Mouse (Mus musculus): ENCODE data around the gene Nol10.
"Not testable (repeated sequence)": the region's sequence is repeated elsewhere in the genome, so short reads cannot be mapped to it uniquely, and the experiment has no call there.

Nol10 gene

DNA sequence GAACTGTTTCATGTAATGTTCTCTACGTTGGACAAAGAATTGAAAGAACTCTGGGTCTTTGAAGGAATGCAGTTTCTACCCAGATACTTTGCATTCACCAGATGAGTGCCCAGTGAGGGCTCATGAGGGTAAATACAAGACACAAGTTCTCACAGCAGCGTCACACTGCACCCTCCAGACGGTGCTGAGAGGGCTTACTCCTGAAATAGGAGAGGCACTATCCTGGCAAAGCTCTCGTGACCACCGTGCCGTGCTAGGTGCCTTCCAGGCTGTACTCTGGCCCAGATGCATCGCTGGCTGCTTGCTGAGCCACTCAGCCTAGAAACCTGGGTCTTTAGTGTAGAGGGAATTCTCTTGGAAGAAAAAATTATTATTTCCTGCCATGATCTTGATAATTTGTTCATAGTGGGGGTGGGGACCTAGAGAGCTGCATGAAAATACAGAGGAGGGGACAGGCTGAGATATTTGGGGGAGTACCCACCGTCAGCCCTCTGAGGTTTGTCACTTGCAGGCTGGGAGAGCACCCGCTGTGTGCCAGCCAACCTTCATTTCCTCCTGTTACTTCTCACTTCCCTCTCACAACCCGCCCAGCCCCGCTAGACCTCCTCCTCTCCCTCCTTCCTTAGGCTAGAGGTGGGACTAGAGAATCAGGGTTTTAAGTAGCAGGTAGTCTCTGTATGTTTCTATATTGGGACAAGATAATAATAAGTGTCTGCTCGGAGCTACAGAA, 63.7 kb downstream of the Nol10 start:
- peak in 1 of 2 experiments; percentile 11 for DNase-seq

DNA sequence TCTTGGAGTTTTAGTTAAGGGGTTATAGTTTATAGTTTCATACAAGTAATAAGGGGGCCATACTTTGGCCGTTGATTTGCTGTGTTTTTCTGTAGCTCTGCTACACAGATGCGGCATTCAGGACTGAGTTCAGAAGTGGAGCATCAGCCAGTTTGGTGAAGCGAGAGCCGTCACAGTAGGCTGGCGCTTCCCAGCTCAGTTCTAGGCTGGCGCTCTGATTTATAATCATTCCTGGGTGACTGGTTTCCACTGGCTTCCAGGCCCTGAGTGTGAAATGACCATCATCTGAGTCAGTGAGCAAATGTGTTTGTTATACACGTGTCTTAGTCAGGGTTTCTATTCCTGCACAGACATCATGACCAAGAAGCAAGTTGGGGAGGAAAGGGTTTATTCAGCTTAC, 66.5 kb downstream of the Nol10 start:
- no peak for DNase-seq

DNA sequence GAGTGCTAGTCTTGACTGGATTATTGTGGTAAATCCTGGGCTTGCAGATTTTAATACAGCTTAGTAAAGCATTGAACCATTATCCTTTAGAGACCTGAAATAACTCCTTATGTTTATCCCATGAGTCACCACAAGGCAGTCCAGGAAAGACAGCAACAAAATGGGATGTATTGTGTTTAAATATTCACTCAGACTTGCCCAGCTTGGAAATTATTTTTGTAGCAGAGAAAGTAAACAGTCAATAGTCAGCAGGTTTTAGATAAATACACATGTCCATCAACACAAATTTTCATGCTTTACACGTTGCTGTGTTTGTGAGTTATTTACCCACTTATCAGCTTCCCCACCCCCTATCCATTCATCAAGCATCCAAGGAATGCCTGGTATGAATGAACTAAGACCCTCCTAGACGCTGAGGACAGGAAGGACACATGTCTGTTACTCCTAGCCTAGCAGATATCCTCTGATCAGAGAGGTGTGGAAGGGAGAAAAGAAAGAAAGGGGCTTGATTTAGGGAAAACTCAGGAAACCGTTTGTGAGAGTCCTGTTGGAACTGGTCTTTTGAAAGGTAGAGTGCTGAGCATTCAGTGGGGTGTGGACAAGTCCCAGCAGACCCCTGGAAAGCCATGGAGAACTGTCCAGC, 72.0 kb downstream of the Nol10 start:
- DNase-seq, result no peak

DNA sequence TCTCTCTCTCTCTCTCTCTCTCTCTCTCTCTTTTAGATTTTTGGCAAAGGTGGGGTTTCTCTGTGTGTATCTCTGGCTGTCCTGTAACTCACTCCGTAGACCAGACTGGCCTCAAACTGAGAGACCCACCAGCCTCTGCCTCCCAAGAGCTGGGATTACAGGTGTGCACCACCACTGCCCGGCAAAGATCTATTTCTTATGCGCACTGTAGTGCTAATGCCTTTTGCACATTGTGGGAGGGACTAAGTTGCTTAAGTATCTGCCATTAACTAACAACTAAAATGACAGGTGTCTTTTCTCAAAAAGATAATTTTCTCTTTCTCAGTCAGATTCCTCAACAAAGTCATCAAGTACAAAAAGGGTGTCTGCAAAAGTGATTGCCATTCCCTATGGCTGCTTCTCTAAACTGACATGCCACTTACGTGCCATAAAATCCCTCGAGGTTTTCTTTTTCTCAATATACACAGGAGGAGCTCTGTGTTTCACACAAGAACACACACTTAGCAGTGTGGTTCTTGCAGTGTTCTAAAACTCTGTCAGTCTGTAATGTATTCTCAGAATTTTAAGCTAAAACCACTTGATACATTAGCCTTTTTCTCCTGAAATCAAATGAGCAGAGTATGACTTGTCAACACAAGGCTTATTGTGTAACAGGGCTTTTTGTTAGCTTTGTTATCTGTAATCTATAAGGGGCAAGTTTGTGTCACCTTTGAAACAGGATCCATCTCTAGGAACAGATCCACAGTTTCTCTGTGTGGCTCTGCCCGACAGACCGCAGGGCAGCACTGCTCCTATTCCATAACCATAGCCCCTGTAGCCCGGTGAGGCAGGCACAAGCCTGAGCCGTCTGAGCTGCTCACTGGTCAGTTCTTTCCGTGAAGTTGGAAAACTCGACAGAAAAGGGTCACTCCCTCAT, 77.3 kb downstream of the Nol10 start:
- DNase-seq, result no peak

DNA sequence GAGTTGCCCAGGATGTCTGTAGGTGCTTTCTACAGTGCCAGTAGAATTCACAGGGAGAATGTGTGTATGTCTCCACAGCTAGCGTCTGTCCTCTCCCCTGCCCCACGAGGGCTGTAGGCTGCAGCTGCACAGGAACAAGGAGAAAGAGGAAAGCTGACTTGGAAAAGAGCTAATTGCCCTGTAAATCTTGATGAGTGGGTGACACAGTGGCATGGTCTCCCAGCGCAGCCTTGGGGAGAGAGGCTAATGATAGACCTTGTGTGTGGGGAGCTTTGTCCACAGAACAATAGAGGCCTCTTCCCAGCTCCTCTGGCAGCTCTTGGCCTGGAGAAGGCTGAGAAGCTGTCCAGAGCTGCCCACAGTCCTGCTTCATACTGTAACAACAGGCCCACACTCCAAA, 78.5 kb downstream of the Nol10 start:
- no peak for DNase-seq

DNA sequence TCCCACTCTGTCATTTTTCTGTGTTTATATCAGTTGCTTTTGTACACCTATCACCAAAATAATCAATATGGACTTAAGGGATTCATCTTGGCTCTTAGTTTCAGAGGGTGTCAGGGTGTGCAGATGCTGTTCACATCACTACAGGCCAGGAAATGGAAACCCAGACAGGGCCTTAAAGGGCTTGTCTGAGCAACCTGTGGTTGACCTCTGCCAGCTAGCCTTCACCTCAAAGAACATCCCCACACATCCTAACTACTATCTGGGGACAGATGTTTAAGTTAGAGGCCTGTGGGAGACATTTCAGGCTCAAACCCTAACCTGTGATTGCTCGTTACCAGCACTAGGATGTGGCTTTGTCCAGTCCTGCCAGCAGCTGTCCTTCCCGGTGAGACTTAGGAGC, 82.3 kb downstream of the Nol10 start:
- no peak for DNase-seq

DNA sequence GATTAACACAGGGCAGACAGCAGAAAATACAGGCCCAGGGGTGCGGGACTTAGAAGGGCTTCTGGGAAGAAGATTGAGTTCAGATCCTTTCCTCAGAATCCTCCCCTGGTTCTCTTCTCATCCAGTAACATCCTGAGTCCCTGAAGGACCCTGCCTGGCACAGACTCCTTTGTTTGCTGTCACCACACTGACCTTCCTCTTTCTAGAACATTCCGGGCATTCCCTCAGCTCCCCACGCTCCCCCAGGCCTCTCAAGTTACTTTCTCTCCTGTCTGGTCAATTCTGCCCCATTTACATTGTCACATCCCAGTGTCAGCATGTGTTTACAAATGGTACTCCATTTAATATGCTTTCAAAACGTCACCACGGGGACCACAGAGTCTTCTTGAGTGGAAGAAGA, 82.9 kb downstream of the Nol10 start:
- peak in 1 of 2 experiments; percentile 37 for DNase-seq

DNA sequence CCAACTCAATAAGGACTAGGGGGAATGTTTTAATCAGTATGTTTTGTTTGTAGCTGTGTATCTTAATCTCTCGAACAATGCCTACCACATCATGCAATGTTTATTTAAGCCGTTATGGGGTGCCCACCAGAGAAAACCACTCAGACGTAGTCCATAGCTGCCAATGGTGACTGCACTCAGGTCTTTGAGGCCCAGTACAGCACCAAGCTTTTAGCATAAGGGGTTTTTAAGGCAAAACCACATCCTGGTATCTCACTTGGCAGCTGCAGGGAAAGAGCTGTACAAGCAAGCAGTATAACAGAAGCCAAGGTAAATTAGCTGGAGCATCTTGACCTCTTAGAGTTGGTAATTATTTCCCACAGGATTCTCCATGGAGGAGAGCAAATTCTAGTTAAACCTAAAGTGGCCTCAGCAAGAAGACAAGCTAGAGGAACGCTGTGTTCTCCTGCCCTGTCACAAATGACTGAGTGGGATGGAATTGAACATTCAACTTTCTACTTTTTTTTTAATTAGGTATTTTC, 83.6 kb downstream of the Nol10 start:
- DNase-seq, result no peak

DNA sequence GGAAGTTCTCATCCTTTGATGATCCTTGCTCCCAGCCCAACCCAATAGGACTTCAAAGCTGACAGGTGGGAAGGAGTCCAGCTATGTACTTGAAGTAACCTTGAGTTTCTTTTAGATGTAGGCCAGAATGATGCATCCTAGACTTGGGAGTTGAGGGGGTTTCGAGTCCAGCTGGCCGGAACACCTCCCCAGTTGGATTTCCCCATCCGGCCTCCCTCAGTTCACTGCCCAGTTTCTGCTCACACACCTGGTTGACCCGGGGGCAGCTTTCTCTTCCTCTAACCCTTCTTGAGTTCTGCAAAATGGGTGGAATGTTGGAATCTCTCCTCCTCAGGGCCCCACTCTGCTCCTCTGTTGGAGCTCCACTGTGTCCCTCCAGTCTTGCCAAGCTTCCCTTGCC, 85.5 kb downstream of the Nol10 start:
- no peak for DNase-seq

DNA sequence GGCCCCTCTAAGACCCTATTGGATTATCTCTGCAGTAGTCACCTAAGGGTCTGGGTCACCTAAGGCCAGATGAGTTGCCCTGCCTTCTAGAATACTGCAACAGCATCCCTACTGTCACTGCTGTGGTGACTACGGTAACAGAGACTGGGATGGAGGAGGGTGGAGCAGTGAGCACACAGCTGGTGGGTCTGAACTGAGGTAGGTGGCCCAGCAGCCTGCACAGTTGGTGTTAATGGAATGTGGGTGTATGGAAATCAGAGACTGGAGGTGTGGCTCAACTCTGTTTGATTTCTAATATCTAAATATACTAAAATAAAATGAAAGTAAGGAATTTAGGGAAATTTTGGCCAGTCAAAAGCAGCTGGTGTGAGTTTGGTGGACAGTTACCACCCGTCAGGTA, 88.2 kb downstream of the Nol10 start:
- DNase-seq, result no peak

DNA sequence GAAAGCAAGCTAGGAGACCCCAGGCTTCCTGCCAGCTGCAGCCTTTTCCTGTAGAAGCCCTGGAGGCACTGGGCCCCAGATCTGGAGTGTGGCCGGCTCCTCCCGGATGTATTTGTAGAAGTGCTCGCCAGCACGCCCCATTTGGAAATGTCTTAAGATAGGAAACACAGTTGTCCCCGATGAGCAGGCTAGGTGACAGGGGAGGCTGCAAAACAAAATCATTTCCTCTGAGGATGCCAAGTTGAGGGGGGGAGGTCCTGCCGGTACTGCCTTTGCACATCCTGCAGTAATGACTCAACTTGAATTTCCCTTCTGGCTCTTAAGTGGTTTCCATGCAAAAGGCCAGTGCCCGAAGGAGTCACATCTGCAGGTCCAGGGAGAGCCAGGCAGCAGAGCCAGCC, 92.0 kb downstream of the Nol10 start:
- DNase-seq, result peak; percentile 60 to 80

DNA sequence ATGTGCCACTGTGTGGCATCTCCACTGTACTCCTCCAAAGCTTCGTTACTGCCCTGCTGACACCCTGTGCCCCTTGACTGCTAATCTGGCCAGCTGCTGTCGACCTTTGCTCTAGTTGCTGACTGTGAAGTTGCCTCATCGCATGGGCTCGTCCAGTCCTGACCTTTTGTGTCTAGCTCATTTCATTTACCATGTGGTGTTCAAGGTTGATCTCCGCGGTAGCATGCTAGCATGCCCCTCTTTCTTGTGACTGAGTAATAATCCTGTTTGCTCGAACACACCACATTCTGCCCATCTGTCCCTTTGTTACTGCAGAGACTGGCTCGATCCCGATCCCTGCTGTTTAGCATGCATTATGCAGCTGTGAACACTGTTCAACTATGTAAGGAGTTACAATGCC, 93.2 kb downstream of the Nol10 start:
- no peak for DNase-seq

DNA sequence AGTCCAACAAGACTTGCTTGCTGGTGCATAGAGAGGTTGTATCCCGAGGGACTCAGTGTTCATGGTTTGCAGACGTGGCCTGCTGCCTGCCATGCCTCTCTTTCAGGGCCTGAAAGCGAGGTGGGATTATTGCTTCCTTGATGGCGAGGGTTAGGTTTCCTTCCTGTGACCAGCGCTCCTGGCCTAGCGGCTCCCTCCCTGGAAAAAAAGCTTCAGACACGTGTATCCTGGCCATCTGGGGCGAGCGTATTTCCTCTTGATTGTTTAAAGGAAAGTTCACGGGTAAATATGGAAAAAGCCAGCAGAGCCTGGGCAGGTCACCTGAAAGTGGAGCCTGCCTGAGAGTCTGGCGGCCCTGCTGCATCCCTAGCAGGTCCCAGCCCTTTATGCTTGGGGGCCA, 96.1 kb downstream of the Nol10 start:
- DNase-seq, result peak; percentile 53 to 64

DNA sequence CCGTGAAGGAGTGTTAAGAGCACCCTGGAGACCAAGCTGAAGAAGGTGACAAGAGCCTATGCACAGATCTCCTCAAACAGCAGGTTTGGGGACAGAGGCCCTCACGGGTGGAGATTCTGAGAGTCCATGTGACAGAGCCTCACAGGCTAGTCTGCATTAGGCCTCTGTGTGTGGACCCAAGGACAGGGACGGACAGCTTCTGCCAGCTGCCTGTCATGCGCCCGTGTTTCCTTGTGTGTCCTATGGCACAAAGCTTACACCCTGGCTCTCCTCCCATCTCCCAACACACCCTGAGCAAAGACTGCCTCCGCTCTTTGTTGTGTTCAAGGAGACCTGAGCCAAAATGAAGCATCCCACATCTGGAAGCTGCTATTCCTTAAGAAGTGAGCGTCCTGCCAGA, 97.0 kb downstream of the Nol10 start:
- DNase-seq, result no peak

DNA sequence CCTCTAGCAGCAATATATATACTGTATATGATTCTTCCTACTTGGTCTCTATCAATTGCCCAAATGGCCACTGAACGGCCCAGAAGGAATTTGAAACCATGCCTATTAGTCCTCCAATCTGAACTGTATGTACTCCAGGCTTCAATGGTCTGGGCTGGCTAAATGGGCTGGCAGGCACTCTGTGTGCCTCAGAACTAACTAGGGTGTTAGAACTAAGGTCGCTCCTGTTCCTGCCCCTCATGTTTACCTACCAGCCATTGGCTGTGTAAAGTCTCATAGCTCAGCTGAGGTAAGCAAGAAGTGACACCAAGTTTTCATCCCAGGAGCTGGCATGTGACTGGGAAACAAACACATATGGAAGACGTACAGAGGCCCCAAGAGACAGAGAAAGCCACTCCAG, 100.5 kb downstream of the Nol10 start:
- DNase-seq, result no peak

DNA sequence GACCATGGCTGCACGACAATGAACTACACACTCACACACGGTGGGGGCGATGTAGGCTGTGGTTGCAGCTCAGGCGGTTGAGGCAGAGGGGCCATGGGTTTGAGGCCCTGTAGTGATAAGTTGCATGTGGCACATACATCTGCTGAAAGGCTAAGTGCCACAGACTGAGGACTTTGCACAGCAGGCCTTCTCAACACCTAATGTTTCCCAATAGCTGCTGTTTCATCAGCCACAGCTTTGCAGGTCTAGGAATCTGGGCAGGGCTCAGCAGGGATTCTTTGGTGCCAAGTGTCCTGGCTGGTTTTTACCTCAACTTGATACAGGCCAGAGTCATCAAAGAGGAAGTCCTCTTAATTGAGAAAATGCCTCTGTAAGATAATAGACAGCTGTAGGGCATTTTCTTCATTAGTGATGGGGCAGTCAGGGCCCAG, 101.4 kb downstream of the Nol10 start:
- DNase-seq, result no peak

DNA sequence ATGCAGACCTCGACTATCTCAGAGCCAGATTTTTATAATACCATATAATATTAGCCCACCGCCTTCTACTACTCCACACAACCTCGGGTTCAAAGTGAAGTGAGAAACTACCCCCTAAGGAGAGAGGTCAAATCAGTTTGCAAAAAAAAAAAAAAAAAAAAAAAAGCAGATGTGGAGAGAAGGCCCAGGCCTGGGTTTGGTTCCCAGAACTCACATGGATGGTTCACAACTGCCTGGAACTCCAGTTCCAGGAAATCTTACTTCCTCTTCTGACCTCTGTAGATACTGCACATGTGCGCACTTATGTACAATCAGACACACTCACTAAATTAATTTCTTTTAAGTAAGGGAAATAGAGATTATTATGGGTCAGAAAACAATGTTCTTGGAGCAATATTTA, 102.2 kb downstream of the Nol10 start:
- no peak for DNase-seq

DNA sequence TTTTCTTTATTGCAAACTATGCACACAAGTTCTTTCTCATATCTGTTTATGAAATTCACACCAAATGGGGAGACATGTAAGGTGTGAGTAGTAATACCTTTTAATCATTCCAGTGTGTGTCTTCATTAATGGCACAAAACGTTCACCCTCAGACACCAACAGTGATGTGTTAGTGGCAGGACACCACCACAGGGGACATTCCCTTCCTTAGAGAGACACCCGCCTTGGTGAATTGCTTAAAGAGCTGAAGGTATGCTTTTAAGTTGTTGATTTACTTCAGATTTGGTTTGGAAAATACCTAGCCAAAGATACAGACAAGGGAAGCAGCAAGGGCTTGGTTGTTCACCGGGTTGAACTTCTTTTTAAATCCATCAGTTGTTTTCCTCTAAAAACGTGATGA, 102.7 kb downstream of the Nol10 start:
- DNase-seq, result no peak

DNA sequence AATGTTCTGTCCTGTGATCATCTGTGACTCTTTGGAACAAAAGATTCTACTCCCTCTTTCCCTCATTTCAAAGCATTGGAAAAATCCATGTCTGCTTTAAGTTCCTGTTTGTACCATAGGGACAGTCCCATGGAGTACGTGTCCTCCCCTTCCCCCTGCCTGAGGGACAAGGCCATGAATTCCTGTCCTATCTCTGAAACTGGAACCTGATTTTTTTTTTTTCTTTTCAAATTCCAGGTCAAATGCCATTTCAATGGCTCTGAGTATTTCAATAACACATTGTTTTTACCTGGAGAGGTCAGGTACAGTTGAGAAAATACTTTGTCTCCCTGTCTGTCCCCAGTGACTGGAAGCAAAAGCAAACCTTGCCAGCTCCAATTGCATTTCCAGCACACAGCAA, 104.0 kb downstream of the Nol10 start:
- DNase-seq, result no peak

DNA sequence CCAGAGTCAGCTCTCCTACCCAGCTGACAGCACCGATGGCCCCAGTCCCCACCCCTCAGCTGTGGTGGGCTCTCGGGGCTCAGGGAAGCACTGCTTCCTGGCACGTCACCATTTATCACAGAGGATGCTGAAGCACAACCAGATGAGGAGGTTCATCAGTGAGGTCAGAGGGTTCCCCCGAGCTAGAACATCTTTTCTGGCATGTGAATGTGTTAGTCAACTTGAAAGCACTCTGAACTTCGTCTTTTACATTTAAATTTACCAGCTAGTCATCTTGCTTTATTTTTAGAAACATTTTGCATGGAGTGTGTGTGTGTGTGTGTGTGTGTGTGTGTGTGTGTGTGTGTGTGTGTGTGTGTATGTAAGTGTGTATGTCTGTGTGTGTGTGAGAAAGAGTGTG, 105.7 kb downstream of the Nol10 start:
- no peak for DNase-seq

DNA sequence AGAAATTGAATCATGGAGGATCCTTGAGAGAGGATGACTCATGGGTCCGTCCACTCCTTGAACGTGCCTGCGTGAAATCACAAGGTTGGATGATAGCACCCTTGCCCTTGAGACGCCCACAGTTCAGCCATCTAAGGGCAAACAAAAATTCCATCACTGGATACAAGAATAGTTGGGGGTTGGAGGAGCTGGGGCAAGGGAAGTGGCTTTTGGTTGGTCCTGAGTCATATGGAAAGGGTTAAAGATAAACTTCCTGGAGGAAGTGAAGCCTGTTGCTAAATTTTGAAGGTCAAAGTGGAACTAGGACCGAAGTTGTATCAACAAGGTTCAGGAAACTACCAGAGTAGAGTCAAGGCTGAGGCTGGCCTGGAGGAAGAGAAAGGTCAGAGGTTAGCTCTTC, 106.8 kb downstream of the Nol10 start:
- DNase-seq, result no peak

DNA sequence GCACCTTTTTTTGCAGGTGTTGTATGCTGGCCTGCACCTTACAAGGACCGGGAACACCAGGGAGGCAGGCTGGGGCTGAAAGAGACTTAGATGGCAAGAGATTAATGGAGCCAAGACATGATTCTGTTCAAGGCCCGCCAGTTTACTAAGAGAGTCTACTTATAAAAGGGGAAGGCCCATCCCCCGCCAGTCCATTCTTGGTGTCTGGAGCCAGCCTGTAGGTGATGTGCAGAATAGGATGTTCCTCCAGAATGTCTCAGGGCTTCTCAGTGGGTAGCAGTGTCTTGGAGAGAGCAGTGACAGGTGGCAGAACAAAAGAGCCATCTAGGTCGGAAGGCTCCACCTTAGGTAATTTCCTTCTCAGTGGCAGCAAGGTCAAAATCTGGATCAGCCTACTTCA, 111.0 kb downstream of the Nol10 start:
- not testable (repeated sequence) for DNase-seq

DNA sequence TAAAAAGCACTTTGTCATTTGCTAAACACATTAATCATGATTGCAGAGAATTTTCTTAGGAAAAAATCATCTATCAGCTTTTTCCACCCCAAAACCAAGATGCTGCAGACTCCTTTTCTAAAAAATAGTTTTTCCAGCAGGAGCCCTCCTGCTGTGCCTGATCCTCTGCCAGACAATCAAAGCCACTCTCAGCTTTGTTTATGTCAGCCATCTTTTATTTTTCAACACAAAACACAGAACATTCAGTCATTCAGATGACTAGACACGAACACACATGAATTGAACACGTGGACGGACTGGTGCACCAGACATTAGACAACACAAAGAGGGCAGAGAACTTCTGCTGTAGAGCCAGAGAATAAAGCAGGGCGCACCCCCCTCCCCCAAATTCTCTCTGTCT, 115.4 kb downstream of the Nol10 start:
- no peak for DNase-seq

DNA sequence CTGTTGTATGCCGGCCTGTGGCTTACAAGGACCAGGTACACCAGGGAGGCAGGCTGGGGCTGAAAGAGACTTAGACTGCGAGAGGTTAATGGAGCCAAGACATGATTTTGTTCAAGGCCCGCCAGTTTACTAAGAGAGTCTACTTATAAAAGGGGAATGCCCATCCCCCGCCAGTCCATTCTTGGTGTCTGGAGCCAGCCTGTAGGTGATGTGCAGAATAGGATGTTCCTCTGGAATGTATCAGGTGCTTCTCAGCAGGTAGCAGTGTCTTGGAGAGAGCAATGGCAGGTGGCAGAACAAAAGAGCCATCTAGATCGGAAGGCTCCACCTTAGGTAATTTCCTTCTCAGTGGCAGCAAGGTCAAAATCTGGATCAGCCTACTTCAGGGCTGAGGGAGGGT, 116.3 kb downstream of the Nol10 start:
- DNase-seq, result not testable (repeated sequence)

Data from lung, postnatal 4 days (tissue).